ENCODE assay signal across 27 mouse cellular contexts in genomic region chr14:40119530-40119929, GRCm38 (mm10).
DNase-seq lines count a peak whose midpoint lies in the region; TF ChIP-seq lines count a peak whose summit lies in the region.
"Had no signal": no experiment of that assay in that cellular context is flagged by ENCODE, and none has a peak within 500 bp of the region (broad histone marks: within the 10 kb centered on the region; RNA-seq: fewer than 3 reads in every experiment).

No protein-coding gene starts in this region.

- peak; percentile 2 to 51 for DNase-seq in left cerebral cortex, adult 18-20 months (ENCODE audit: low spot score in 2 of 2)
- DNase-seq in left cerebral cortex, postnatal 4 days, result no peak
- DNase-seq in frontal cortex, postnatal 36 days (ENCODE audit: low spot score in 2 of 2), result peak; percentile 36 to 69
- peak; percentile 5 to 41 for DNase-seq in left cerebral cortex, postnatal 36 days (ENCODE audit: low spot score in 2 of 2)
- peak; percentile 25 to 61 for DNase-seq in right cerebral cortex, postnatal 36 days (ENCODE audit: low spot score in 2 of 2)
- DNase-seq in retina, postnatal 1 day, result no peak
- DNase-seq in kidney, adult 2 months, result no peak
- no peak for DNase-seq in thymus, postnatal 14 days
- DNase-seq: adrenal gland, postnatal 14 days; cerebellum, adult 2 months; cerebellum, postnatal 25 days; gastrocnemius, postnatal 10 days; heart, postnatal 10 days; kidney, adult 11 months; kidney, postnatal 36 days; layer of hippocampus, postnatal 36 days; lung, postnatal 36 days; thymus, postnatal 25 days had no signal

- H3K4me3 ChIP-seq in kidney, adult 2 months (ENCODE audit: insufficient read depth, low read depth, low read length), result no peak overlapping the region
- H3K4me3 ChIP-seq: forebrain, embryonic 13.5 days; heart, embryonic 13.5 days; limb, embryonic 13.5 days; midbrain, embryonic 12.5 days; myocyte; neural tube, embryonic 12.5 days; stomach, embryonic 15.5 days had no signal

- H3K36me3 ChIP-seq in kidney, adult 2 months (ENCODE audit: control insufficient read depth, insufficient read depth, low read length), result no peaks in the 10 kb centered on the region
- H3K36me3 ChIP-seq: heart, embryonic 13.5 days; limb, embryonic 13.5 days; midbrain, embryonic 12.5 days; neural tube, embryonic 12.5 days; stomach, embryonic 15.5 days had no signal

- H3K4me1 ChIP-seq in kidney, adult 2 months (ENCODE audit: control insufficient read depth, insufficient read depth, low read length), result no peaks in the 10 kb centered on the region
- H3K4me1 ChIP-seq: forebrain, embryonic 13.5 days; heart, embryonic 13.5 days; limb, embryonic 13.5 days; midbrain, embryonic 12.5 days; neural tube, embryonic 12.5 days; stomach, embryonic 15.5 days had no signal

- H3K27me3 ChIP-seq in kidney, adult 2 months (replicated peaks; ENCODE audit: control insufficient read depth, insufficient read depth, low read length), result no peaks in the 10 kb centered on the region
- H3K27me3 ChIP-seq: forebrain, embryonic 13.5 days; heart, embryonic 13.5 days; limb, embryonic 13.5 days; midbrain, embryonic 12.5 days; neural tube, embryonic 12.5 days; Patski; stomach, embryonic 15.5 days had no signal

- no peak overlapping the region for H3K27ac ChIP-seq in kidney, adult 2 months (ENCODE audit: insufficient read depth, low read depth, low read length)
- H3K27ac ChIP-seq: forebrain, embryonic 13.5 days; heart, embryonic 13.5 days; hindbrain, embryonic 14.5 days; limb, embryonic 13.5 days; midbrain, embryonic 12.5 days; neural tube, embryonic 12.5 days; stomach, embryonic 15.5 days had no signal

- intact Hi-C loops in left cerebral cortex, postnatal 4 days (cut with DNase I), result no loop called here
- intact Hi-C loops in left cerebral cortex, postnatal 36 days (cut with DNase I), result no loop called here

- TF ChIP-seq POLR2A in kidney, adult 2 months (IDR thresholded peaks at IDR 0.05; ENCODE audit: low read depth, low read length), result no peak

- WGBS in kidney, adult 2 months, result 68% methylated on average over 1 of the region's 1 CpGs

- TF ChIP-seq CTCF in kidney, adult 2 months (conservative IDR thresholded peaks at IDR 0.05; ENCODE audit: insufficient read depth, insufficient read length, low read depth, low read length), result no peak

Comparison
In these comparisons a context has a peak if more than half of its experiments do, and no peak if none do; other contexts are left out.
1. DNase-seq: peak in left cerebral cortex, adult 18-20 months (2 of 2), frontal cortex, postnatal 36 days (2 of 2), left cerebral cortex, postnatal 36 days (2 of 2) and right cerebral cortex, postnatal 36 days (2 of 2); none in left cerebral cortex, postnatal 4 days (single experiment), retina, postnatal 1 day (single experiment), kidney, adult 2 months (single experiment) and thymus, postnatal 14 days (single experiment).